Mouse (Mus musculus): ENCODE measurements at regions not wholly inside any gene's neighbourhood (a gene's known extent, or its start where the extent isn't known, plus 50 kb on each side); places are given as distances from the start of the nearest gene placed in this dataset.
"Not testable (repeated sequence)": the region's sequence is repeated elsewhere in the genome, so short reads cannot be mapped to it uniquely, and the experiment has no call there.

- no peak for DNase-seq (ENCODE audit: extremely low spot score in 1 of 2, low spot score in 2 of 2)
These were observed 499.3 kb upstream of the 4930578C19Rik start for GRCm38 (mm10) chrX:18960465-18960864.

DNA sequence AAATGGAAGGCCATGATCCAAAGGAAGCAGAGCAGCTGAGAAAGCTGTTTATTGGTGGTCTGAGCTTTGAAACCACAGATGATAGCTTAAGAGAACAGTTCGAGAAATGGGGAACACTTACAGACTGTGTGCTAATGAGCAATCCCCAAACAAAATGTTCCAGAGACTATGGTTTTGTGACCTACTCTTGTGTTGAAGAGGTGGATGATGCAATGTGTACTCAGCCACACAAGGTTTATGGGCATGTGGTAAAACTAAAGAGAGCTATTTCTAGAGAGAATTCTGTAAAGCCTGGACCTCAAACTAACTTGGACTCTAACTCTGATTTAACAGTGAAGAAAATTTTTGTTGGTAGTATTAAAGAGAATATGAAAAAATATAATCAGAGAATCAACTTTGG lies 481.4 kb upstream of the 4930578C19Rik start:
- Histone ChIP-seq H3K27ac (no peak overlapping the region), H3K4me3 (no peak overlapping the region)
- intact Hi-C loops (cut with DNase I) = no loop called here
- no peak for TF ChIP-seq CTCF (IDR thresholded peaks at IDR 0.05)
- DNase-seq (ENCODE audit: extremely low spot score in 1 of 2, low spot score in 2 of 2) = no peak

More at GRCm38 (mm10) chrX:18960465-18960864, 499.3 kb upstream of the 4930578C19Rik start:
- intact Hi-C loops (cut with DNase I) = no loop called here
- no peak for TF ChIP-seq CTCF (IDR thresholded peaks at IDR 0.05)
- Histone ChIP-seq H3K4me3 (no peak overlapping the region), H3K27ac (no peak overlapping the region)

GRCm38 (mm10) chrX:18933340-18933739 lies 472.1 kb upstream of the 4930578C19Rik start:
- Histone ChIP-seq H3K27ac (no peak overlapping the region), H3K4me3 (no peak overlapping the region)
- no peak for TF ChIP-seq CTCF (IDR thresholded peaks at IDR 0.05)
- intact Hi-C loops (cut with DNase I) = no loop called here
- DNase-seq (ENCODE audit: extremely low spot score in 1 of 2, low spot score in 2 of 2) = peak in 1 of 2 experiments; percentile 15

- no peak for DNase-seq (ENCODE audit: extremely low spot score in 1 of 2, low spot score in 2 of 2)
- intact Hi-C loops (cut with DNase I) = no loop called here
- TF ChIP-seq CTCF (IDR thresholded peaks at IDR 0.05) = no peak
- H3K27ac ChIP-seq = no peak overlapping the region
- H3K4me3 ChIP-seq = no peak overlapping the region
These were observed 461.9 kb upstream of the 4930578C19Rik start for GRCm38 (mm10) chrX:18923084-18923483.

DNA sequence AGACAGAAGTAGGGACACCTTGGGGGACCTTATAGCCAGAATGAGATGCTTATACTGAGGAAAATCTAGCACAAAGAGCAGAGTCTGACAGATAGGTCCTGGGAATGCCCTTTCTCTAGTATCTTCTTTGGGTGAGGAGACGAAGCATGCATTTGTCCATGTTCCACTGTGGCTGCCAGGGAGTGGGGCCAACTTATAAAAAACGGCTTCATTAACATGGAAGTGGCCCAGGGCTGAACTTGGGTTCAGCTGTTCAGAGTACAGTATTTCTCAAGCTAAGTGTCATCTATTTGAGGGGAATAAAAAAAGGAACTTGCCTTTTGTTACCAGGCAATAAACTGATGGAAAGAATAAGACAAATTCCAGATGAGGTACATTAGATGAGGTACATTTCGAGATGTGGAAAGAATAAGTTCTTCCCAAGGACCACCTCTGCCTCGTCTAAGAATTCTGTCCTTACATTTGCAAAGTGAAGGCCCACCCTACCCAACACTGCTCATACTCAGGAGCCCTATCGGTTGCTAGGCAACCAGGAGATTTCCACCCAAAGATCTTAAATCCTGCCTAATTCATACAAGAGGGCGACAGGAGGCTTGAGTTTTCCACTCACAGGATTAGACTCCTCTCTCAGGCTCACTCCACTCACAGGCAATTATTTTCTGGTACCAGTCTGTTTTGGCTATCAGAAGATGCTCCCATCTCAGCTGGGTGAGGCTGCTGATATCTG lies 460.3 kb upstream of the 4930578C19Rik start:
- H3K4me3 ChIP-seq = no peak overlapping the region
- no peak overlapping the region for H3K27ac ChIP-seq
- no peak for TF ChIP-seq CTCF (IDR thresholded peaks at IDR 0.05)
- intact Hi-C loops (cut with DNase I) = no loop called here
- DNase-seq (ENCODE audit: extremely low spot score in 1 of 2, low spot score in 2 of 2) = no peak

GRCm38 (mm10) chrX:18882784-18883171 lies 421.6 kb upstream of the 4930578C19Rik start:
- TF ChIP-seq CTCF (IDR thresholded peaks at IDR 0.05) = no peak
- intact Hi-C loops (cut with DNase I) = loop anchor here (2.0 to 10.0 kb wide), 2 partner anchors 272 to 354 kb away; no protein-coding TSS in a partner anchor
- no peak for DNase-seq (ENCODE audit: extremely low spot score in 1 of 2, low spot score in 2 of 2)
- no peak overlapping the region for H3K4me3 ChIP-seq
- no peak overlapping the region; the same call in 1 of the 2 replicates for H3K27ac ChIP-seq

DNA sequence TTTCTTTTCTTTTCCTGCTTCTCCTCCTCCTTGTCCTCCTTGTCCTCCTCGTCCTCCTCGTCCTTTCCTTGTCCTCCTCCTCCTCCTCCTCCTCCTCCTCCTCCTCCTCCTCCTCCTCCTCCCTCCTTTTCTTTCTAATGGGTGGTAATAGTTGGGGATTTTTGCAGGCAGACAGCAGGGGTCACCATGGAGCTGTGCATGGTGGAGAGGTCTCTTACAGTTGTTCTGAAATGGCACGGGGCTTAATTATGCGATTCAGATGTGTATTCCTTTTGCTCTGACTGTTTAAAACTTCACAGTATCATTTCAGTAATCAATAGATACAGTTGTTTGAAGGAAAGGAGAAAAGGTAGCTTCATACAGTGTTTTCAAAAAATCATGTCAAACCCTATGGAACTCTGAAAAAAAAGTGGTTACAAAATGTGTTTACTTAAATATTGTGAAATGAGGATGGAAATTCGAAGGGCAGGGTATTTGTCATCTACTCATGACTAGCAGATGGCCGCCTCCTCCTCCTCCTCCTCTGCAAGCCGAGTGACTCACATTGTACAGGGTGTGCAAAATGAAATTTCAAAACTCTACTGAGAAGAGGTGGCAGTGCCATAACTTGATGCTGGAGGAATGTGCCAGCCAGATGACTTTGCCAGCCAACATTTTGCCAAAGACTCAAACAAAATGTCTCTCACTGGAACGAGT lies 421.0 kb upstream of the 4930578C19Rik start:
- no peak overlapping the region; the same call in 1 of the 2 replicates for H3K27ac ChIP-seq
- H3K4me3 ChIP-seq = no peak overlapping the region
- DNase-seq (ENCODE audit: extremely low spot score in 1 of 2, low spot score in 2 of 2) = peak; percentile 29 to 47
- intact Hi-C loops (cut with DNase I) = loop anchor here (2.0 to 10.0 kb wide), 2 partner anchors 273 to 355 kb away; no protein-coding TSS in a partner anchor
- TF ChIP-seq CTCF (IDR thresholded peaks at IDR 0.05) = peak; percentile 20

DNA sequence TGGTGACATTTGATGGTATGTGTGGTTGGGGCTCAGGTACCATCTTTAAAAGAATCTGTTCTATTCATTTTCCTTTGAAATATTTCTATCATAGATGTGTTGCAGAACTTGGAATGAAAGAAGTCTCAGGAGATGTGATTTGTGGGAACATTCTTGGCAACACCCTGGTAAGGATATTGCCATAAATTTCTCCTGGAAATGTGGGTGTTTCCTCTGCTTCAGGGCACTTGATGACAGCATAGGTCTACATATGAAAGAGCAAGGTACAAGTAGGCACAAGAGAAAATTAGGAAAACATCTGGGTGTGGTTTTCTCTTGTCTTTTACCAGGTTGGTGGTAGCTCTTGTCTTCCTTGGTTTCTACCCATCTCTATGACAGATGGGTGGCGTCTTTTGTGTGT lies 414.5 kb upstream of the 4930578C19Rik start:
- Histone ChIP-seq H3K4me3 (no peak overlapping the region), H3K27ac (no peak overlapping the region)
- intact Hi-C loops (cut with DNase I) = loop anchor here (10.0 kb wide), 1 partner anchor 181 kb away; no protein-coding TSS in a partner anchor
- no peak for DNase-seq (ENCODE audit: extremely low spot score in 1 of 2, low spot score in 2 of 2)
- no peak for TF ChIP-seq CTCF (IDR thresholded peaks at IDR 0.05)

GRCm38 (mm10) chrX:18874051-18874450 lies 412.9 kb upstream of the 4930578C19Rik start:
- no peak for DNase-seq (ENCODE audit: extremely low spot score in 1 of 2, low spot score in 2 of 2)
- no peak for TF ChIP-seq CTCF (IDR thresholded peaks at IDR 0.05)
- no peak overlapping the region for H3K27ac ChIP-seq
- no peak overlapping the region for H3K4me3 ChIP-seq
- intact Hi-C loops (cut with DNase I) = loop anchor here (10.0 kb wide), 1 partner anchor 179 kb away; no protein-coding TSS in a partner anchor

DNA sequence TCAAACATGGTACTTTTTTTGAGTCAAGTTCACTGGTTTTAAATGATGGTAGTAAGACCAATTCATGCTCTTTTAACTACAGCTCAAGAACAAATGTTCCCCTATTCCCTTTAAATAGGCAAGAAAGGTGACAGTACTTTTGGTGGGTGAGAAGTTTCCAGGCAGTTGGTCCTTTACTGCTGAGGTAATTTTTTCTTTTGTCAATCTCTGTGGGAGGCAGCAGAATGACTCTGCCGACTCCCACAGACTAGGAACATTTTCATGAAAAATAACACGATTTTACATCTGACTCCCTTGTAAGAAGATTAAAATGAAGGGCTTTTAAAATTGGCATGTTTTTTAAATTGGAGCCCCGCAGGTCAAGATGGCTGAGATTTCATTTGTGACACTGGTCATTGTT lies 377.5 kb upstream of the 4930578C19Rik start:
- Histone ChIP-seq H3K4me3 (no peak overlapping the region), H3K27ac (no peak overlapping the region; the same call in 1 of the 2 replicates)
- intact Hi-C loops (cut with DNase I) = no loop called here
- TF ChIP-seq CTCF (IDR thresholded peaks at IDR 0.05) = no peak
- no peak for DNase-seq (ENCODE audit: extremely low spot score in 1 of 2, low spot score in 2 of 2)

GRCm38 (mm10) chrX:18824971-18825370 lies 363.8 kb upstream of the 4930578C19Rik start:
- DNase-seq (ENCODE audit: extremely low spot score in 1 of 2, low spot score in 2 of 2); H3K4me3 ChIP-seq; H3K27ac ChIP-seq; intact Hi-C loops (cut with DNase I): not testable (repeated sequence)

- no peak for DNase-seq (ENCODE audit: extremely low spot score in 1 of 2, low spot score in 2 of 2)
- intact Hi-C loops (cut with DNase I) = no loop called here
- no peak for TF ChIP-seq CTCF (IDR thresholded peaks at IDR 0.05)
- no peak overlapping the region for H3K4me3 ChIP-seq
- H3K27ac ChIP-seq = no peak overlapping the region
These were observed 353.3 kb upstream of the 4930578C19Rik start for GRCm38 (mm10) chrX:18814441-18814973.

Data from left cerebral cortex, adult 2 months (tissue).